Mouse (Mus musculus) limb, embryonic 15.5 days (tissue): ENCODE measurements at regions not wholly inside any gene's neighbourhood (a gene's known extent, or its start where the extent isn't known, plus 50 kb on each side); places are given as distances from the start of the nearest gene placed in this dataset.

Source experiments
- ATAC-seq: fragments of 200-750 bp; cut with Nextera tagmentation; 2 replicates; pipeline ENCODE4 v1.8.0; 2017; ENCODE audit warnings: low read depth, moderate TSS enrichment; ENCODE audit not compliant: insufficient number of reproducible peaks, low FRiP score, low TSS enrichment
- H3K27ac ChIP-seq: fragments of 300-500 bp; sonication (generic); 2 replicates; pipeline ENCODE4 v1.5.1; 2015; ENCODE audit warnings: moderate library complexity, mild to moderate bottlenecking, inconsistent platforms
- H3K27me3 ChIP-seq: fragments of 300-500 bp; sonication (generic); 2 replicates; pipeline ENCODE4 v1.6.1; 2015; ENCODE audit warnings: inconsistent platforms
- H3K36me3 ChIP-seq: fragments of 300-500 bp; sonication (generic); 2 replicates; pipeline ENCODE4 v1.6.1; 2015; ENCODE audit warnings: inconsistent platforms
- H3K4me1 ChIP-seq: fragments of 300-500 bp; sonication (generic); 2 replicates; pipeline ENCODE4 v1.6.1; 2015; ENCODE audit warnings: inconsistent platforms
- H3K4me2 ChIP-seq: fragments of 300-500 bp; sonication (generic); 2 replicates; pipeline ENCODE4 v1.6.1; 2015; ENCODE audit warnings: mild to moderate bottlenecking, inconsistent platforms
- H3K4me3 ChIP-seq: fragments of 300-500 bp; sonication (generic); 2 replicates; pipeline ENCODE4 v1.5.1; 2015; ENCODE audit warnings: mild to moderate bottlenecking, inconsistent platforms
- H3K9ac ChIP-seq: fragments of 300-500 bp; sonication (generic); 2 replicates; pipeline ENCODE4 v1.6.1; 2015; ENCODE audit warnings: inconsistent platforms
- H3K9me3 ChIP-seq: fragments of 300-500 bp; sonication (generic); 2 replicates; pipeline ENCODE4 v1.6.1; 2016; ENCODE audit warnings: inconsistent platforms
- WGBS: fragments of 180-500 bp; shearing (Covaris S2); methylation state at CpG from one replicate; pipeline ENCODE4 v1.1.7; 2015; 5-methylcytosine and 5-hydroxymethylcytosine counted together

DNA sequence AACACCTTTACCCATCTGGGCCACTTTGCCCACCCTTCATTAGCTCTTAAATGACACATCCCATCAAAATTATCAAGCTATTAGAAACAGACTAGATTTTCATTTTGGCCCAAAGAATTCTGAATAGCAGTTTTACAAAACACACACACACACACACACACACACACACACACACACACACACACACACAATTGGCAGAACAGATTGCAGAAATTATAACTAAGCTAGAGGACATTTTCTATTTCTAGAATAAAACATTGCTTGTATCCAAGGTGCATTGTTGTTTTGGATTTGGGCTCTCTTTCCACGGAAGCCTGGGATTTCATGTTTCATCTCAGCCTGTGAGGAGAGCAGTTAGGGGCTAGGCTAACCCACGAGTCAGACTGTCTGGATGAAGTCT, 455.1 kb downstream of the Etnk1 start:
- Histone ChIP-seq H3K4me3 (no peak overlapping the region), H3K36me3 (no peaks in the 10 kb centered on the region), H3K9me3 (no peaks in the 10 kb centered on the region), H3K4me1 (peaks cover 10% of the 10 kb centered on the region), H3K27me3 (no peaks in the 10 kb centered on the region), H3K27ac (no peak overlapping the region), H3K4me2 (no peak overlapping the region), H3K9ac (no peak overlapping the region)
- no peak for ATAC-seq
- 74% methylated on average over 2 of the region's 2 CpGs for WGBS

DNA sequence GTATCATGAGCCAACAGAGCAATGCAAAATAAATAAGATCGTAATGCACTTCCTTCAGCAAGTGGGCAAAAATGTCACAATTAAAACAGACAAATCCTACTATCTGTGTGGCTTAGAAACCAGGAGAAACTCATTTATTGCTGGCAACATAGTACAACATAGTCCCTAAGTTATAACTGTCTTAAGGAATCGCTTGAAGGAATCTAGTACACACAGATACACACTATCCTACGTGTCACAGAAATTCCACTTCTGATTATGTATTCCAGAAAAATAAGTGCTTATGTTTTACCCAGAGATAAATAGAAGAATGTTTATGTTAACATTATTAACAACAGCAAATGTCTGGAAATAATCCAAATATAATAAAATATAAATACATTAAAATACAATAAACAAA, 457.9 kb downstream of the Etnk1 start:
- Histone ChIP-seq H3K4me1 (peaks cover 5% of the 10 kb centered on the region; the same call in 1 of the 2 replicates), H3K27ac (no peak overlapping the region), H3K4me3 (no peak overlapping the region), H3K9ac (no peak overlapping the region), H3K27me3 (no peaks in the 10 kb centered on the region), H3K4me2 (no peak overlapping the region), H3K9me3 (no peaks in the 10 kb centered on the region), H3K36me3 (no peaks in the 10 kb centered on the region)
- ATAC-seq = no peak
- 85% methylated on average over 3 of the region's 3 CpGs for WGBS

- H3K27me3 ChIP-seq = no peaks in the 10 kb centered on the region
- no peak for ATAC-seq
- no peak overlapping the region for H3K9ac ChIP-seq
- no peak overlapping the region for H3K27ac ChIP-seq
- no peak overlapping the region for H3K4me2 ChIP-seq
- 41% methylated on average over 7 of the region's 7 CpGs for WGBS
- H3K4me3 ChIP-seq = no peak overlapping the region
- no peaks in the 10 kb centered on the region for H3K9me3 ChIP-seq
- no peaks in the 10 kb centered on the region for H3K4me1 ChIP-seq
- H3K36me3 ChIP-seq = no peaks in the 10 kb centered on the region
Observed at GRCm38 (mm10) chr6:143631581-143631980, 464.6 kb downstream of the Etnk1 start.

- ATAC-seq = no peak
- no peaks in the 10 kb centered on the region for H3K27me3 ChIP-seq
- WGBS = 78% methylated on average over 6 of the region's 6 CpGs
- H3K36me3 ChIP-seq = no peaks in the 10 kb centered on the region
- H3K4me3 ChIP-seq = no peak overlapping the region
- no peak overlapping the region for H3K9ac ChIP-seq
- no peak overlapping the region for H3K4me2 ChIP-seq
- H3K9me3 ChIP-seq = no peaks in the 10 kb centered on the region
- H3K27ac ChIP-seq = no peak overlapping the region
- H3K4me1 ChIP-seq = no peaks in the 10 kb centered on the region
Observed at GRCm38 (mm10) chr6:143633710-143634109, 466.7 kb downstream of the Etnk1 start.

GRCm38 (mm10) chr6:143634334-143634733, 467.3 kb downstream of the Etnk1 start:
- Histone ChIP-seq H3K36me3 (no peaks in the 10 kb centered on the region), H3K27me3 (no peaks in the 10 kb centered on the region), H3K9me3 (no peaks in the 10 kb centered on the region), H3K9ac (no peak overlapping the region), H3K27ac (no peak overlapping the region), H3K4me1 (no peaks in the 10 kb centered on the region), H3K4me2 (no peak overlapping the region), H3K4me3 (no peak overlapping the region)
- WGBS = 66% methylated on average over 10 of the region's 10 CpGs
- ATAC-seq = no peak

- ATAC-seq = no peak
- WGBS = 76% methylated on average over 2 of the region's 2 CpGs
- H3K27me3 ChIP-seq = no peaks in the 10 kb centered on the region
- H3K4me3 ChIP-seq = no peak overlapping the region
- no peaks in the 10 kb centered on the region for H3K4me1 ChIP-seq
- H3K4me2 ChIP-seq = no peak overlapping the region
- H3K27ac ChIP-seq = no peak overlapping the region
- no peak overlapping the region for H3K9ac ChIP-seq
- no peaks in the 10 kb centered on the region for H3K36me3 ChIP-seq
- no peaks in the 10 kb centered on the region for H3K9me3 ChIP-seq
Observed at GRCm38 (mm10) chr6:143635043-143635442, 468.0 kb downstream of the Etnk1 start.

- Histone ChIP-seq H3K9ac (no peak overlapping the region), H3K4me2 (no peak overlapping the region), H3K4me1 (no peaks in the 10 kb centered on the region), H3K27me3 (no peaks in the 10 kb centered on the region), H3K36me3 (no peaks in the 10 kb centered on the region), H3K4me3 (no peak overlapping the region), H3K27ac (no peak overlapping the region), H3K9me3 (no peaks in the 10 kb centered on the region)
- ATAC-seq = no peak
- WGBS = 86% methylated on average over 5 of the region's 5 CpGs
Observed at GRCm38 (mm10) chr6:143640652-143641051, 473.6 kb downstream of the Etnk1 start.

- 86% methylated on average over 3 of the region's 3 CpGs for WGBS
- Histone ChIP-seq H3K9ac (no peak overlapping the region), H3K27ac (no peak overlapping the region), H3K4me1 (peaks cover 2% of the 10 kb centered on the region; the same call in 1 of the 2 replicates), H3K9me3 (no peaks in the 10 kb centered on the region), H3K4me3 (no peak overlapping the region), H3K4me2 (no peak overlapping the region), H3K36me3 (no peaks in the 10 kb centered on the region), H3K27me3 (no peaks in the 10 kb centered on the region)
- no peak for ATAC-seq
Observed at GRCm38 (mm10) chr6:143642052-143642451, 475.0 kb downstream of the Etnk1 start.

GRCm38 (mm10) chr6:143645989-143646388, 479.0 kb downstream of the Etnk1 start:
- ATAC-seq = no peak
- Histone ChIP-seq H3K4me1 (peaks cover 2% of the 10 kb centered on the region; the same call in 1 of the 2 replicates), H3K36me3 (no peaks in the 10 kb centered on the region), H3K9me3 (no peaks in the 10 kb centered on the region), H3K9ac (no peak overlapping the region), H3K27ac (no peak overlapping the region), H3K4me2 (no peak overlapping the region), H3K4me3 (no peak overlapping the region), H3K27me3 (no peaks in the 10 kb centered on the region)
- WGBS = 28% methylated on average over 4 of the region's 4 CpGs

- no peak for ATAC-seq
- no peaks in the 10 kb centered on the region for H3K27me3 ChIP-seq
- WGBS = 79% methylated on average over 3 of the region's 3 CpGs
Observed at GRCm38 (mm10) chr6:143648501-143648900, 481.5 kb downstream of the Etnk1 start.

DNA sequence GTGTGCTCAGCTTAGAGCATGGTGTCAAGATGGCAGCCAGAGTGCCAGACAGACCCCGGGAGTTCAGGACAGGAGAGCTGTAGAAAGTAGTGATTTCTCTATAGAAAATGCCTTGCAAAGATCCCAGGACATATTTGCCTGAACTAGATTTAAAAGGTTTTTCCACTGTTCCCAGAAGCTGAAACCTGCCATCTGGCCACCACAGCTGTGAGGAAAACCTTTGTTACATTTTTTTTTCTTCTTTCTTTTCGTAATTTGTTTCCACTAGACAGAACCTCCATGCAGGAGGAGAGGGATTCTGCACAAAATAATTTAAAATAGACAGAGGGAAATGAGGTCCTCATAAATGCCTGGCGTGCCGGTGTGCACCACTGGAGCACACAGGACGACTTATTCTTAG, 489.6 kb downstream of the Etnk1 start:
- H3K9ac ChIP-seq = no peak overlapping the region
- no peaks in the 10 kb centered on the region for H3K36me3 ChIP-seq
- no peaks in the 10 kb centered on the region for H3K4me1 ChIP-seq
- H3K27ac ChIP-seq = peak overlapping the region; percentile 2; the same call in 1 of the 2 replicates
- peaks cover 5% of the 10 kb centered on the region; the same call in 1 of the 2 replicates for H3K9me3 ChIP-seq
- H3K4me3 ChIP-seq = no peak overlapping the region
- no peak for ATAC-seq
- 35% methylated on average over 5 of the region's 5 CpGs for WGBS
- H3K27me3 ChIP-seq = no peaks in the 10 kb centered on the region
- no peak overlapping the region for H3K4me2 ChIP-seq

More at GRCm38 (mm10) chr6:143648501-143648900, 481.5 kb downstream of the Etnk1 start:
- H3K9ac ChIP-seq = no peak overlapping the region
- H3K9me3 ChIP-seq = peaks cover 5% of the 10 kb centered on the region; the same call in 1 of the 2 replicates
- no peak overlapping the region for H3K4me2 ChIP-seq
- H3K27ac ChIP-seq = no peak overlapping the region
- H3K36me3 ChIP-seq = no peaks in the 10 kb centered on the region
- no peak overlapping the region for H3K4me3 ChIP-seq
- peaks cover 2% of the 10 kb centered on the region; the same call in 1 of the 2 replicates for H3K4me1 ChIP-seq

GRCm38 (mm10) chr6:143660837-143661236, 493.8 kb downstream of the Etnk1 start:
- Histone ChIP-seq H3K9ac (no peak overlapping the region), H3K4me1 (no peaks in the 10 kb centered on the region), H3K27ac (no peak overlapping the region), H3K9me3 (no peaks in the 10 kb centered on the region), H3K4me3 (no peak overlapping the region), H3K4me2 (no peak overlapping the region), H3K27me3 (no peaks in the 10 kb centered on the region), H3K36me3 (no peaks in the 10 kb centered on the region)
- WGBS = 72% methylated on average over 3 of the region's 3 CpGs
- no peak for ATAC-seq

DNA sequence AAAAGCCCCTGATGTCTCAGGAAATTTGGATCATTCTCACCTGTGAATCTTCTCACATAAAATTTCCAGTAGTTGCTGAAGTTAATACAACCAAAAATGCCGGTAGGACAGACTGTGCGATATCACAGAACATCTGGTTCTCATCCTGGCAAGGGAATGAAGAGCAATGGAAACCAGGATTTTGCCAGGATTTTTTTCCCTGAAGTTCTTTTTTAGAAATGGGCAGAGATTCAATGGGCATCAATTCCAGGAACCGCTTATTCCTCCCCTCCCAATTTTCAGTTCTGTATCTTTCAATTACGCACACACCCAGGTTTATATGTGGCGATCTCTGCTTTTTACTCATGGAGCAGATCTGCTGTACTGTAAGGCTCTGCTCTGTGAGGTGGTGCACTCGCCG, 496.3 kb downstream of the Etnk1 start:
- Histone ChIP-seq H3K36me3 (no peaks in the 10 kb centered on the region), H3K4me1 (no peaks in the 10 kb centered on the region), H3K27ac (no peak overlapping the region), H3K27me3 (no peaks in the 10 kb centered on the region), H3K9me3 (no peaks in the 10 kb centered on the region), H3K4me2 (no peak overlapping the region), H3K4me3 (no peak overlapping the region), H3K9ac (no peak overlapping the region)
- WGBS = 51% methylated on average over 7 of the region's 7 CpGs
- no peak for ATAC-seq
